Mouse (Mus musculus): ENCODE data around the gene Fcho1.

Fcho1 gene

DNA sequence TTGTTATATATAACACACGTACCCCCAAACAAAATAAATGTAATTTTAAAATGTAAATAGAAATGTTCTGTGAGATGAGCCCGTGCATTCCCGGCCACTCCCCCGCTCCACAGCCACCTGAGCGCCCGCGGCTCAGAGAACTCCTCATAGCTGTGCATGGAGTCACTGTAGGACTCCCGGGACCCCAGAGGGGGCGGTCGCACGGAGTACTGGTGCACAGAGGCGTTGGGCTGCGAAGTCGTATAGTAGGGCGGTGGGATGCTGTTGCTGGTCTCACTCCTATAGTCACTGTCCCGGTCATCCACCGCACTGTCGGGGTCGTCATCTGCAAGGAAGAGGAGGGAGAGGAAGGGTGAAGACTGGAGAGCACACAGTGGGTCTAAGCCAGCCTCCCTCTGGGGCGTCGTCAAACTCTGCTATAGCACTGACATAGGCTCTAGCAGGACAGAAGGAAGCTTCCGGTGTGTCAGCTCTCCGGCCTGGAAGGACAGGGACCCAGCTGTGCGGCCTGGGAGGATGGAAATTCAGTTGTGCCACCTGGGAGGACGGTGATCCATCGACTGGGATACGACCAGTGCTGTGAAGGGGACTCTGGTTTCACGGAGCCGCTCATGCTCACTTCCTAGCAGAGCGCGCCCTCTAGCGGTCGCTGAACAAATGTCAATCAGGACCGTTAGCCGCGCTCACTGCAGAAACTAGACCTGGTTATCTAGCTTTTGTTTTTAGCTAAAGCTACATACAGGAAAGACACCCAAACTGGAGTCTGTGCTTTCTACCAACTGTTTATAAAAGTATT is 65.0 kb downstream of the Fcho1 start:
- DNase-seq (ENCODE audit: low read depth, low spot score) = peak; percentile 92

DNA sequence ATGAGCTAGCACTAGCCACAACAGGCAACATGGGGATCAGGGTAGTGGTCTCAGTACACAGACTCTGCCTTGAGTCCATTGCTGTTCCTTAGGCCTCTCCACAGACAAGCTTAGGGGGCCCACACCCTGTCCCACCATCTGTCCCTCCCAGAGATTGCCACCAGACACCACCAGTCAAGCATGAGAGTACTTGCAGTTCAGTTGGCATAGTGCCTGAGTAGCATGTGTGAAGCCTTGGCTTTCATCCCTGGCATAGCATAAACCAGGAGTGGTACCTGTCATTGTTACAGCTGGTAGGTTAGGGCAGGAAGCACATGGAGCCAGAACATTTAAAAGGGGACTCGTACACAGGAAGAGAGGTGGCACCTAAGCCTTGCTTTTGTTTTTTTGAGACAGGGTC is 65.8 kb downstream of the Fcho1 start:
- DNase-seq (ENCODE audit: low read depth, low spot score) = no peak

DNA sequence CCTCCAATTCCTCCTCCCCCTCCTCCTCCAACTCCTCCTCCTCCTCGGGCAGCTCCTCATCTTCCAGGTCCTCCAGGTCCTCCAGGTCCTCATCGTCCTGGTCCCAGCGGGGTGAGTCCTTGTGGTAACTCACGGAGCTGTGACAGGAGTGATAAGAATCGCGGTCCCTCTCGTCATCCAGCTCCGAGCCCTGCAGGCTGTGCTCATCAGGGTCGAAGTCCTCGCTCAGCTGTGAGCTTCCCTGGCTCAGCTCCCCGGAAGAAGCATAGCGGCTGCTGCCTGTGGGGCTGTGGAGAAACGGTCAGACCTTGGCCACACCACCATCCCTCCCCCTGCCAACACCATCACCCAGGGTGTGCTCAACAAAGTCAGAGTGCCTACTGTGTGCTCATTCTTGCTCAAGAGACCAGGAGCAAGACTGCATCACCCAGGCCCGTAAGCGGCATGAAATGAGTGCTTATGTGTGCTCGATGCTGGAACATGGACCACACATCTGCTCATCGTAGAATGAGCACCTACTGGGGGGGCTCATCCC is 66.9 kb downstream of the Fcho1 start:
- DNase-seq (ENCODE audit: low read depth, low spot score) = no peak

Data from CD4-positive, CD25-positive, alpha-beta regulatory T cell, adult 2 months (primary cell).